ENCODE assay signal across 9 mouse cellular contexts in genomic region chr2:72297716-72298082, GRCm38 (mm10). TPM values are rescaled to one million over a fixed set of nuclear protein-coding genes. Genes with fewer than 3 reads are reported as not detected.
DNase-seq lines count a peak whose midpoint lies in the region; ATAC-seq and TF ChIP-seq lines count a peak whose summit lies in the region.
"Had no signal": no experiment of that assay in that cellular context is flagged by ENCODE, and none has a peak within 500 bp of the region (broad histone marks: within the 10 kb centered on the region; RNA-seq: fewer than 3 reads in every experiment).

No protein-coding gene starts in this region.

- no peak for TF ChIP-seq CTCF in stomach, postnatal 0 days (IDR thresholded peaks at IDR 0.05; ENCODE audit: low read depth)

- 28% methylated on average over 10 of the region's 10 CpGs for WGBS in stomach, postnatal 0 days

- H3K9me3 ChIP-seq in stomach, postnatal 0 days (ENCODE audit: control insufficient read depth, low read length), result no peaks in the 10 kb centered on the region
- H3K9me3 ChIP-seq: hindbrain, embryonic 15.5 days had no signal

- DNase-seq in urinary bladder, adult 18-20 months (ENCODE audit: low spot score in 2 of 2), result peak; percentile 21 to 45
- DNase-seq in urinary bladder, postnatal 10 days (ENCODE audit: low spot score), result no peak
- DNase-seq in heart, adult 9 months (ENCODE audit: low spot score in 2 of 2), result peak; percentile 51 to 61
- peak; percentile 41 to 75 for DNase-seq in kidney, postnatal 25 days
- DNase-seq in stomach, postnatal 0 days (ENCODE audit: low spot score), result peak; percentile 35
- DNase-seq in thymus, postnatal 36 days, result no peak
- DNase-seq in left cerebral cortex, adult 9 months (ENCODE audit: low spot score in 2 of 2), result no peak

- peak; percentile 81 for ATAC-seq in stomach, postnatal 0 days (ENCODE audit: low FRiP score, low TSS enrichment)
- ATAC-seq in cerebellum, adult (ENCODE audit: insufficient number of reproducible peaks, low FRiP score, low TSS enrichment), result no peak

- H3K4me1 ChIP-seq in stomach, postnatal 0 days (replicated peaks; ENCODE audit: control insufficient read depth, insufficient read depth), result no peaks in the 10 kb centered on the region
- H3K4me1 ChIP-seq: hindbrain, embryonic 15.5 days had no signal

- peaks cover 3% of the 10 kb centered on the region; the same call in 1 of the 2 replicates for H3K36me3 ChIP-seq in stomach, postnatal 0 days (ENCODE audit: control insufficient read depth, insufficient read depth, low read length)
- H3K36me3 ChIP-seq: hindbrain, embryonic 15.5 days had no signal

- peak overlapping the region; percentile 44 for H3K4me2 ChIP-seq in stomach, postnatal 0 days (replicated peaks; ENCODE audit: low read depth)
- H3K4me2 ChIP-seq: hindbrain, embryonic 15.5 days had no signal

- H3K27me3 ChIP-seq in stomach, postnatal 0 days (ENCODE audit: control insufficient read depth, insufficient read depth, low read length), result no peaks in the 10 kb centered on the region
- H3K27me3 ChIP-seq: hindbrain, embryonic 15.5 days had no signal

- H3K9ac ChIP-seq in stomach, postnatal 0 days (ENCODE audit: low read length), result peak overlapping the region; percentile 28; the same call in 1 of the 2 replicates
- H3K9ac ChIP-seq: hindbrain, embryonic 15.5 days had no signal

- H3K27ac ChIP-seq in stomach, postnatal 0 days (replicated peaks), result peak overlapping the region; percentile 82
- H3K27ac ChIP-seq: hindbrain, embryonic 15.5 days had no signal

- TF ChIP-seq EP300 in stomach, postnatal 0 days (optimal IDR thresholded peaks at IDR 0.05), result no peak

- H3K4me3 ChIP-seq in stomach, postnatal 0 days (ENCODE audit: low read depth, low read length), result 0 out of 2 replicates have a peak overlapping the region, but pooled peaks have one; percentile 15
- H3K4me3 ChIP-seq: hindbrain, embryonic 15.5 days had no signal

RNA-seq across cellular contexts. Expression of gene Map3k20, which starts 12.3 kb away (rescaled TPM):
- polyA plus RNA-seq in stomach, postnatal 0 days (2015; fragmentation: Nextera tagmentation; extraction: Ambion mirVana), result 15.9 and 17.0 TPM in 2 replicates

Comparison
In these comparisons a context has a peak if more than half of its experiments do, and no peak if none do; other contexts are left out.
1. DNase-seq: peak in urinary bladder, adult 18-20 months (2 of 2), heart, adult 9 months (2 of 2), kidney, postnatal 25 days (2 of 2) and stomach, postnatal 0 days (single experiment); none in urinary bladder, postnatal 10 days (single experiment), thymus, postnatal 36 days (0 of 2) and left cerebral cortex, adult 9 months (0 of 2).